Mouse (Mus musculus) kidney, adult 2 months (tissue): ENCODE data around the gene Foxn1. TPM values are rescaled to one million over a fixed set of nuclear protein-coding genes. Genes with fewer than 3 reads are reported as not detected.

Experiments used
- DNase-seq: peaks from one replicate; pipeline ENCODE4 v3.0.0; 2021
- H3K27ac ChIP-seq: fragments of 200-500 bp; 2 replicates; pipeline ENCODE4 v1.5.1; 2012; ENCODE audit warnings: low read depth, low read length, control low read depth, inconsistent platforms; ENCODE audit not compliant: insufficient read depth
- H3K27me3 ChIP-seq: fragments of 200-500 bp; replicated peaks from 2 replicates; pipeline ENCODE4 v1.6.1; 2012; ENCODE audit warnings: mild to moderate bottlenecking, moderate library complexity, low read length, inconsistent platforms; ENCODE audit not compliant: control insufficient read depth, insufficient read depth
- H3K36me3 ChIP-seq: fragments of 200-500 bp; 2 replicates; pipeline ENCODE4 v1.6.1; 2012; ENCODE audit warnings: mild to moderate bottlenecking, moderate library complexity, low read length, inconsistent platforms; ENCODE audit not compliant: control insufficient read depth, insufficient read depth
- H3K4me1 ChIP-seq: fragments of 200-500 bp; 2 replicates; pipeline ENCODE4 v1.6.1; 2011; ENCODE audit warnings: low read length; ENCODE audit not compliant: control insufficient read depth, insufficient read depth
- H3K4me3 ChIP-seq: fragments of 200-500 bp; 2 replicates; pipeline ENCODE4 v1.5.1; 2011; ENCODE audit warnings: mild to moderate bottlenecking, low read depth, low read length, control low read depth; ENCODE audit not compliant: insufficient read depth
- CTCF ChIP-seq: fragments of 200-500 bp; conservative IDR thresholded peaks from 2 replicates; pipeline ENCODE4 v1.5.1; 2011; ENCODE audit warnings: low read depth, mild to moderate bottlenecking, control low read depth, low read length, moderate library complexity, mixed read lengths; ENCODE audit not compliant: insufficient read depth, insufficient read length
- POLR2A ChIP-seq: fragments of 200-500 bp; IDR thresholded peaks from one replicate; pipeline ENCODE4 v1.6.1; 2011; ENCODE audit warnings: low read depth, low read length, control low read depth
- WGBS: fragments of 180-500 bp; shearing (Covaris S2); methylation state at CpG from one replicate; pipeline ENCODE4 v1.1.7; 2018; 5-methylcytosine and 5-hydroxymethylcytosine counted together
- polyA plus RNA-seq: library from polyadenylated mRNA; depleted of rRNA; stranded (reverse); fragments of >200 nt; gene quantifications from 2 replicates; pipeline ENCODE4 v1.2.3, GENCODE M21; 2012

The Foxn1 gene
- polyA plus RNA-seq, 1 experiment: 0.05 TPM

GRCm38 (mm10) chr11:78348474-78348873 is 37.9 kb downstream of the Foxn1 start:
- no peak for TF ChIP-seq CTCF
- no peak for TF ChIP-seq POLR2A
- Histone ChIP-seq H3K36me3 (no peaks in the 10 kb centered on the region), H3K4me1 (no peaks in the 10 kb centered on the region; the same call in 1 of the 2 replicates), H3K27ac (no peak overlapping the region), H3K27me3 (no peaks in the 10 kb centered on the region), H3K4me3 (no peak overlapping the region)
- 76% methylated on average over 7 of the region's 7 CpGs for WGBS
- DNase-seq: no peak

GRCm38 (mm10) chr11:78347908-78348307 is 38.5 kb downstream of the Foxn1 start:
- no peak overlapping the region for H3K27ac ChIP-seq
- WGBS: 87% methylated on average over 9 of the region's 9 CpGs
- H3K4me3 ChIP-seq: no peak overlapping the region
- H3K4me1 ChIP-seq: no peaks in the 10 kb centered on the region; the same call in 1 of the 2 replicates
- DNase-seq: no peak
- H3K27me3 ChIP-seq: no peaks in the 10 kb centered on the region
- no peak for TF ChIP-seq CTCF
- TF ChIP-seq POLR2A: no peak
- no peaks in the 10 kb centered on the region for H3K36me3 ChIP-seq

GRCm38 (mm10) chr11:78347070-78347754 is 39.1 kb downstream of the Foxn1 start:
- Histone ChIP-seq H3K4me1 (no peaks in the 10 kb centered on the region; the same call in 1 of the 2 replicates), H3K4me3 (no peak overlapping the region), H3K27me3 (no peaks in the 10 kb centered on the region), H3K36me3 (no peaks in the 10 kb centered on the region), H3K27ac (no peak overlapping the region)
- 88% methylated on average over 10 of the region's 10 CpGs for WGBS
- peak; percentile 72 for DNase-seq
- TF ChIP-seq CTCF (peak; percentile 88), POLR2A (no peak)

- DNase-seq: no peak
- 83% methylated on average over 6 of the region's 6 CpGs for WGBS
- Histone ChIP-seq H3K27me3 (no peaks in the 10 kb centered on the region), H3K4me3 (no peak overlapping the region), H3K36me3 (no peaks in the 10 kb centered on the region), H3K27ac (no peak overlapping the region), H3K4me1 (no peaks in the 10 kb centered on the region; the same call in 1 of the 2 replicates)
- TF ChIP-seq POLR2A: no peak
- TF ChIP-seq CTCF: no peak
Measured at GRCm38 (mm10) chr11:78346326-78347069, 39.9 kb downstream of the Foxn1 start.

GRCm38 (mm10) chr11:78345801-78346200 is 40.6 kb downstream of the Foxn1 start:
- DNase-seq: no peak
- no peaks in the 10 kb centered on the region for H3K36me3 ChIP-seq
- 71% methylated on average over 7 of the region's 7 CpGs for WGBS
- H3K4me1 ChIP-seq: no peaks in the 10 kb centered on the region; the same call in 1 of the 2 replicates
- no peaks in the 10 kb centered on the region for H3K27me3 ChIP-seq
- H3K4me3 ChIP-seq: no peak overlapping the region
- no peak overlapping the region for H3K27ac ChIP-seq
- TF ChIP-seq CTCF (no peak), POLR2A (no peak)

- Histone ChIP-seq H3K4me3 (no peak overlapping the region), H3K36me3 (no peaks in the 10 kb centered on the region), H3K27me3 (no peaks in the 10 kb centered on the region), H3K4me1 (no peaks in the 10 kb centered on the region; the same call in 1 of the 2 replicates), H3K27ac (no peak overlapping the region)
- no peak for TF ChIP-seq CTCF
- no peak for TF ChIP-seq POLR2A
- 63% methylated on average over 8 of the region's 8 CpGs for WGBS
- DNase-seq: peak; percentile 62
Measured at GRCm38 (mm10) chr11:78344890-78345715, 41.3 kb downstream of the Foxn1 start.

GRCm38 (mm10) chr11:78344328-78344889 is 41.9 kb downstream of the Foxn1 start:
- H3K4me1 ChIP-seq: no peaks in the 10 kb centered on the region; the same call in 1 of the 2 replicates
- no peak overlapping the region for H3K4me3 ChIP-seq
- DNase-seq: no peak
- TF ChIP-seq CTCF (no peak), POLR2A (no peak)
- WGBS: 71% methylated on average over 6 of the region's 6 CpGs
- H3K36me3 ChIP-seq: no peaks in the 10 kb centered on the region
- H3K27ac ChIP-seq: no peak overlapping the region
- H3K27me3 ChIP-seq: no peaks in the 10 kb centered on the region
